Mouse (Mus musculus) liver, embryonic 12.5 days (tissue): ENCODE measurements around the gene Braf. TPM values are rescaled to one million over a fixed set of nuclear protein-coding genes. Genes with fewer than 3 reads are reported as not detected.
"Not testable (repeated sequence)": the region's sequence is repeated elsewhere in the genome, so short reads cannot be mapped to it uniquely, and the experiment has no call there.

Experiments
- ATAC-seq: fragments of 200-750 bp; cut with Nextera tagmentation; 2 replicates; pipeline ENCODE4 v1.8.0; 2017; ENCODE audit warnings: moderate number of reproducible peaks, mild to moderate bottlenecking, moderate library complexity
- H3K27ac ChIP-seq: fragments of 300-500 bp; sonication (generic); 2 replicates; pipeline ENCODE4 v1.5.1; 2016; ENCODE audit warnings: mild to moderate bottlenecking
- H3K27me3 ChIP-seq: fragments of 300-500 bp; sonication (generic); replicated peaks from 2 replicates; pipeline ENCODE4 v1.6.1; 2016; ENCODE audit warnings: mild to moderate bottlenecking, moderate library complexity
- H3K36me3 ChIP-seq: fragments of 300-500 bp; sonication (generic); 2 replicates; pipeline ENCODE4 v1.6.1; 2016; ENCODE audit warnings: mild to moderate bottlenecking, moderate library complexity
- H3K4me1 ChIP-seq: fragments of 300-500 bp; sonication (generic); 2 replicates; pipeline ENCODE4 v1.6.1; 2016
- H3K4me2 ChIP-seq: fragments of 300-500 bp; sonication (generic); 2 replicates; pipeline ENCODE4 v1.6.1; 2016; ENCODE audit warnings: mild to moderate bottlenecking, moderate library complexity
- H3K4me3 ChIP-seq: fragments of 300-500 bp; sonication (generic); 2 replicates; pipeline ENCODE4 v1.5.1; 2016; ENCODE audit warnings: mild to moderate bottlenecking, moderate library complexity
- H3K9ac ChIP-seq: fragments of 300-500 bp; sonication (generic); 2 replicates; pipeline ENCODE4 v1.6.1; 2016; ENCODE audit warnings: mild to moderate bottlenecking, moderate library complexity
- H3K9me3 ChIP-seq: fragments of 300-500 bp; sonication (generic); replicated peaks from 2 replicates; pipeline ENCODE4 v1.6.1; 2016; ENCODE audit warnings: mild to moderate bottlenecking, moderate library complexity
- WGBS: fragments of 180-500 bp; shearing (Covaris S2); methylation state at CpG from one replicate; pipeline ENCODE4 v1.1.7; 2016; ENCODE audit not compliant: insufficient replicate concordance; 5-methylcytosine and 5-hydroxymethylcytosine counted together
- polyA plus RNA-seq: library from polyadenylated mRNA; unstranded; fragments of >200 nt; fragmentation: Nextera tagmentation; extraction: Ambion mirVana; gene quantifications from 2 replicates; pipeline ENCODE4 v1.2.1, GENCODE M21; 2016

Gene Braf
- polyA plus RNA-seq, 1 experiment from 2014 or later, result 11.0 TPM

GRCm38 (mm10) chr6:39717049-39717448, 8.2 kb downstream of the Braf start:
- Histone ChIP-seq H3K9me3 (no peaks in the 10 kb centered on the region), H3K4me3 (no peak overlapping the region), H3K36me3 (no peaks in the 10 kb centered on the region), H3K27ac (no peak overlapping the region), H3K4me1 (peaks cover 7% of the 10 kb centered on the region; the same call in 1 of the 2 replicates), H3K27me3 (no peaks in the 10 kb centered on the region), H3K4me2 (no peak overlapping the region), H3K9ac (no peak overlapping the region)
- no peak for ATAC-seq
- WGBS, result 76% methylated on average over 2 of the region's 2 CpGs

- Histone ChIP-seq H3K27me3 (no peaks in the 10 kb centered on the region), H3K9me3 (no peaks in the 10 kb centered on the region), H3K27ac (no peak overlapping the region), H3K9ac (no peak overlapping the region), H3K36me3 (no peaks in the 10 kb centered on the region), H3K4me1 (no peaks in the 10 kb centered on the region), H3K4me2 (no peak overlapping the region), H3K4me3 (no peak overlapping the region)
- WGBS, result 84% methylated on average over 7 of the region's 7 CpGs
- no peak for ATAC-seq
These were observed 10.9 kb downstream of the Braf start for GRCm38 (mm10) chr6:39714341-39714740.

- Histone ChIP-seq H3K4me3 (no peak overlapping the region), H3K4me1 (no peaks in the 10 kb centered on the region), H3K9me3 (no peaks in the 10 kb centered on the region), H3K36me3 (no peaks in the 10 kb centered on the region), H3K27me3 (no peaks in the 10 kb centered on the region), H3K27ac (no peak overlapping the region), H3K4me2 (no peak overlapping the region), H3K9ac (no peak overlapping the region)
- WGBS, result 83% methylated on average over 3 of the region's 3 CpGs
- no peak for ATAC-seq
These were observed 11.9 kb downstream of the Braf start for GRCm38 (mm10) chr6:39713399-39713798.

GRCm38 (mm10) chr6:39705625-39706024, 19.6 kb downstream of the Braf start:
- Histone ChIP-seq H3K9me3 (no peaks in the 10 kb centered on the region), H3K27ac (no peak overlapping the region), H3K4me1 (no peaks in the 10 kb centered on the region), H3K27me3 (no peaks in the 10 kb centered on the region), H3K4me2 (no peak overlapping the region), H3K4me3 (no peak overlapping the region), H3K9ac (no peak overlapping the region), H3K36me3 (no peaks in the 10 kb centered on the region)
- 93% methylated on average over 4 of the region's 4 CpGs for WGBS
- ATAC-seq, result no peak

GRCm38 (mm10) chr6:39693126-39693525, 32.1 kb downstream of the Braf start:
- H3K9ac ChIP-seq, result no peak overlapping the region
- no peaks in the 10 kb centered on the region for H3K36me3 ChIP-seq
- H3K9me3 ChIP-seq, result no peaks in the 10 kb centered on the region
- WGBS, result 76% methylated on average over 1 of the region's 1 CpGs
- no peak for ATAC-seq
- no peak overlapping the region for H3K4me2 ChIP-seq
- H3K27me3 ChIP-seq, result no peaks in the 10 kb centered on the region
- no peaks in the 10 kb centered on the region for H3K4me1 ChIP-seq
- H3K27ac ChIP-seq, result no peak overlapping the region
- no peak overlapping the region for H3K4me3 ChIP-seq

GRCm38 (mm10) chr6:39686839-39687238, 38.4 kb downstream of the Braf start:
- H3K4me3 ChIP-seq, H3K9ac ChIP-seq, H3K27ac ChIP-seq, H3K4me2 ChIP-seq, H3K4me1 ChIP-seq, H3K27me3 ChIP-seq, ATAC-seq, H3K9me3 ChIP-seq, H3K36me3 ChIP-seq: not testable (repeated sequence)

- H3K9me3 ChIP-seq, result no peaks in the 10 kb centered on the region
- ATAC-seq, result no peak
- no peak overlapping the region for H3K4me2 ChIP-seq
- peaks cover 5% of the 10 kb centered on the region; the same call in 1 of the 2 replicates for H3K4me1 ChIP-seq
- no peak overlapping the region for H3K9ac ChIP-seq
- no peak overlapping the region for H3K4me3 ChIP-seq
- H3K36me3 ChIP-seq, result peaks cover 18% of the 10 kb centered on the region
- 78% methylated on average over 5 of the region's 5 CpGs for WGBS
- H3K27ac ChIP-seq, result no peak overlapping the region
- no peaks in the 10 kb centered on the region for H3K27me3 ChIP-seq
These were observed 43.5 kb downstream of the Braf start for GRCm38 (mm10) chr6:39681795-39682194.

GRCm38 (mm10) chr6:39680524-39680923, 44.7 kb downstream of the Braf start:
- WGBS, result 57% methylated on average over 4 of the region's 4 CpGs
- Histone ChIP-seq H3K9me3 (no peaks in the 10 kb centered on the region), H3K27ac (no peak overlapping the region), H3K4me3 (no peak overlapping the region), H3K4me2 (no peak overlapping the region), H3K4me1 (peaks cover 5% of the 10 kb centered on the region; the same call in 1 of the 2 replicates), H3K27me3 (no peaks in the 10 kb centered on the region), H3K36me3 (peaks cover 27% of the 10 kb centered on the region), H3K9ac (no peak overlapping the region)
- ATAC-seq, result no peak

- Histone ChIP-seq H3K36me3 (peaks cover 30% of the 10 kb centered on the region), H3K27me3 (no peaks in the 10 kb centered on the region), H3K4me2 (no peak overlapping the region), H3K4me3 (no peak overlapping the region), H3K4me1 (peaks cover 5% of the 10 kb centered on the region; the same call in 1 of the 2 replicates), H3K9ac (no peak overlapping the region), H3K27ac (no peak overlapping the region), H3K9me3 (no peaks in the 10 kb centered on the region)
- no peak for ATAC-seq
- 89% methylated on average over 1 of the region's 1 CpGs for WGBS
These were observed 47.0 kb downstream of the Braf start for GRCm38 (mm10) chr6:39678241-39678640.

GRCm38 (mm10) chr6:39675081-39675480, 50.2 kb downstream of the Braf start:
- Histone ChIP-seq H3K4me2 (no peak overlapping the region), H3K27ac (no peak overlapping the region), H3K9me3 (no peaks in the 10 kb centered on the region), H3K9ac (no peak overlapping the region), H3K4me3 (no peak overlapping the region), H3K4me1 (no peaks in the 10 kb centered on the region), H3K36me3 (peaks cover 30% of the 10 kb centered on the region), H3K27me3 (no peaks in the 10 kb centered on the region)
- 82% methylated on average over 7 of the region's 7 CpGs for WGBS
- ATAC-seq, result no peak

GRCm38 (mm10) chr6:39611296-39611695, 114.0 kb downstream of the Braf start:
- Histone ChIP-seq H3K36me3 (peaks cover 39% of the 10 kb centered on the region), H3K4me2 (no peak overlapping the region), H3K4me1 (no peaks in the 10 kb centered on the region), H3K4me3 (no peak overlapping the region), H3K27me3 (no peaks in the 10 kb centered on the region), H3K27ac (no peak overlapping the region), H3K9ac (no peak overlapping the region), H3K9me3 (no peaks in the 10 kb centered on the region)
- WGBS, result 84% methylated on average over 2 of the region's 2 CpGs
- no peak for ATAC-seq

GRCm38 (mm10) chr6:39610207-39610606, 115.1 kb downstream of the Braf start:
- Histone ChIP-seq H3K9me3 (no peaks in the 10 kb centered on the region), H3K9ac (no peak overlapping the region), H3K4me3 (no peak overlapping the region), H3K36me3 (peaks cover 31% of the 10 kb centered on the region), H3K4me2 (no peak overlapping the region), H3K27ac (no peak overlapping the region), H3K4me1 (no peaks in the 10 kb centered on the region), H3K27me3 (no peaks in the 10 kb centered on the region)
- WGBS, result 78% methylated on average over 2 of the region's 2 CpGs
- ATAC-seq, result no peak

GRCm38 (mm10) chr6:39607365-39607764, 117.9 kb downstream of the Braf start:
- no peak overlapping the region for H3K4me3 ChIP-seq
- H3K4me2 ChIP-seq, result no peak overlapping the region
- H3K36me3 ChIP-seq, result peaks cover 24% of the 10 kb centered on the region
- H3K9me3 ChIP-seq, result no peaks in the 10 kb centered on the region
- H3K4me1 ChIP-seq, result no peaks in the 10 kb centered on the region
- 74% methylated on average over 5 of the region's 5 CpGs for WGBS
- no peak overlapping the region for H3K27ac ChIP-seq
- no peaks in the 10 kb centered on the region for H3K27me3 ChIP-seq
- ATAC-seq, result no peak
- H3K9ac ChIP-seq, result no peak overlapping the region
